Mouse (Mus musculus) liver, embryonic 14.5 days (tissue): ENCODE data around the gene B3galt5. TPM values are rescaled to one million over a fixed set of nuclear protein-coding genes. Genes with fewer than 3 reads are reported as not detected.

Experiments
- ATAC-seq: fragments of 200-750 bp; cut with Nextera tagmentation; 2 replicates; pipeline ENCODE4 v1.8.0; 2017; ENCODE audit warnings: moderate number of reproducible peaks, mild to moderate bottlenecking, moderate library complexity; ENCODE audit not compliant: insufficient read depth
- DNase-seq, 3 experiments: peaks; one replicate each; pipeline ENCODE4 v3.0.0-alpha.2; 2012 to 2013; ENCODE audit warnings: low read depth in 3 of 3, low spot score in 3 of 3
- H3K27ac ChIP-seq: fragments of 300-500 bp; sonication (generic); 2 replicates; pipeline ENCODE4 v1.5.1; 2014; ENCODE audit warnings: moderate library complexity, mild to moderate bottlenecking, control low read depth, inconsistent platforms
- H3K27me3 ChIP-seq: fragments of 300-500 bp; sonication (generic); 2 replicates; pipeline ENCODE4 v1.6.1; 2014; ENCODE audit warnings: mild to moderate bottlenecking, low read length, moderate library complexity; ENCODE audit not compliant: control insufficient read depth, insufficient read depth
- H3K36me3 ChIP-seq: fragments of 300-500 bp; sonication (generic); replicated peaks from 2 replicates; pipeline ENCODE4 v1.6.1; 2014; ENCODE audit warnings: low read depth; ENCODE audit not compliant: control insufficient read depth, insufficient read depth
- H3K4me1 ChIP-seq, 2 experiments: fragments of 200-500 bp in 1 of 2; fragments of 300-500 bp in 1 of 2; sonication (generic) in 1 of 2; replicated peaks; 2 replicates each; pipeline ENCODE4 v1.6.1; 2012 to 2014; ENCODE audit warnings: antibody characterized with exemption in 1 of 2, inconsistent platforms in 1 of 2, low read length in 1 of 2; ENCODE audit not compliant: control insufficient read depth in 2 of 2, insufficient read depth in 2 of 2
- H3K4me2 ChIP-seq: fragments of 300-500 bp; sonication (generic); 2 replicates; pipeline ENCODE4 v1.6.1; 2014; ENCODE audit warnings: low read depth, mild to moderate bottlenecking, control low read depth, moderate library complexity
- H3K4me3 ChIP-seq, 2 experiments: fragments of 200-500 bp in 1 of 2; fragments of 300-500 bp in 1 of 2; sonication (generic) in 1 of 2; 2 replicates each; pipeline ENCODE4 v1.5.1; 2012 to 2014; ENCODE audit warnings: low read depth in 2 of 2, low read length in 2 of 2, mild to moderate bottlenecking in 2 of 2, control low read depth in 1 of 2, inconsistent platforms in 1 of 2, moderate library complexity in 1 of 2; ENCODE audit not compliant: insufficient read depth in 1 of 2
- H3K9ac ChIP-seq: fragments of 300-500 bp; sonication (generic); replicated peaks from 2 replicates; pipeline ENCODE4 v1.6.1; 2014; ENCODE audit warnings: mild to moderate bottlenecking, control low read depth, moderate library complexity
- H3K9me3 ChIP-seq: fragments of 300-500 bp; sonication (generic); 2 replicates; pipeline ENCODE4 v1.6.1; 2016; ENCODE audit warnings: low read length, mixed read lengths; ENCODE audit not compliant: control insufficient read depth
- CTCF ChIP-seq: IDR thresholded peaks from 2 replicates; pipeline ENCODE4 v1.5.1; 2016; ENCODE audit warnings: antibody characterized with exemption, low read depth, control low read depth
- EP300 ChIP-seq: IDR thresholded peaks from 2 replicates; pipeline ENCODE4 v1.6.1; 2016; ENCODE audit warnings: antibody characterized with exemption, low read depth
- WGBS: fragments of 180-500 bp; shearing (Covaris S2); extraction: QIAGEN DNeasy Blood & Tissue Kit; methylation state at CpG from one replicate; pipeline ENCODE4 v1.1.7; 2014; ENCODE audit not compliant: insufficient replicate concordance; 5-methylcytosine and 5-hydroxymethylcytosine counted together
- polyA plus RNA-seq, 2 experiments: library from polyadenylated mRNA; depleted of rRNA in 1 of 2; stranded (reverse) in 1 of 2; unstranded in 1 of 2; fragments of >200 nt; fragmentation: Nextera tagmentation in 1 of 2; extraction: Ambion mirVana in 1 of 2; gene quantifications; 2 replicates each; pipeline versions ENCODE4 v1.2.1 to v1.2.3; 2012 to 2014

B3galt5 gene
- polyA plus RNA-seq, 2 experiments: 0.03 TPM; not detected in 1

GRCm38 (mm10) chr16:96298075-96298474, 62.5 kb downstream of the B3galt5 start:
- Histone ChIP-seq H3K9me3 (no peaks in the 10 kb centered on the region), H3K4me1 (no peaks in the 10 kb centered on the region), H3K27me3 (no peaks in the 10 kb centered on the region), H3K36me3 (no peaks in the 10 kb centered on the region), H3K4me2 (no peak overlapping the region), H3K4me3 (no peak overlapping the region), H3K27ac (no peak overlapping the region), H3K9ac (no peak overlapping the region)
- ATAC-seq (no peak), DNase-seq (no peak)
- TF ChIP-seq EP300 (no peak), CTCF (no peak)

GRCm38 (mm10) chr16:96298574-96298973, 63.0 kb downstream of the B3galt5 start:
- ATAC-seq (no peak), DNase-seq (no peak)
- TF ChIP-seq CTCF: no peak
- no peak for TF ChIP-seq EP300
- H3K27ac ChIP-seq: no peak overlapping the region
- no peaks in the 10 kb centered on the region for H3K9me3 ChIP-seq
- WGBS: 38% methylated on average over 3 of the region's 3 CpGs
- no peak overlapping the region for H3K9ac ChIP-seq
- no peak overlapping the region for H3K4me2 ChIP-seq
- H3K4me1 ChIP-seq: no peaks in the 10 kb centered on the region
- H3K36me3 ChIP-seq: no peaks in the 10 kb centered on the region
- no peaks in the 10 kb centered on the region for H3K27me3 ChIP-seq
- H3K4me3 ChIP-seq: no peak overlapping the region

GRCm38 (mm10) chr16:96303356-96303755, 67.8 kb downstream of the B3galt5 start:
- no peak overlapping the region for H3K4me3 ChIP-seq
- H3K4me2 ChIP-seq: no peak overlapping the region
- 61% methylated on average over 4 of the region's 4 CpGs for WGBS
- no peaks in the 10 kb centered on the region for H3K4me1 ChIP-seq
- H3K27ac ChIP-seq: no peak overlapping the region
- no peak overlapping the region for H3K9ac ChIP-seq
- no peaks in the 10 kb centered on the region for H3K36me3 ChIP-seq
- no peak for TF ChIP-seq EP300
- DNase-seq: no peak
- no peaks in the 10 kb centered on the region for H3K9me3 ChIP-seq
- H3K27me3 ChIP-seq: no peaks in the 10 kb centered on the region
- no peak for ATAC-seq

GRCm38 (mm10) chr16:96304438-96304837, 68.8 kb downstream of the B3galt5 start:
- no peaks in the 10 kb centered on the region for H3K36me3 ChIP-seq
- H3K27me3 ChIP-seq: no peaks in the 10 kb centered on the region
- no peak overlapping the region for H3K27ac ChIP-seq
- DNase-seq: no peak
- H3K9me3 ChIP-seq: no peaks in the 10 kb centered on the region
- no peak for TF ChIP-seq CTCF
- TF ChIP-seq EP300: no peak
- no peak overlapping the region for H3K4me3 ChIP-seq
- H3K4me1 ChIP-seq: no peaks in the 10 kb centered on the region
- no peak overlapping the region for H3K9ac ChIP-seq
- ATAC-seq: no peak
- H3K4me2 ChIP-seq: no peak overlapping the region

GRCm38 (mm10) chr16:96306905-96307304, 71.3 kb downstream of the B3galt5 start:
- H3K9me3 ChIP-seq: no peaks in the 10 kb centered on the region
- no peaks in the 10 kb centered on the region for H3K27me3 ChIP-seq
- no peak for ATAC-seq
- H3K27ac ChIP-seq: no peak overlapping the region
- H3K9ac ChIP-seq: no peak overlapping the region
- no peak overlapping the region for H3K4me2 ChIP-seq
- WGBS: 18% methylated on average over 4 of the region's 4 CpGs
- no peak overlapping the region for H3K4me3 ChIP-seq
- no peaks in the 10 kb centered on the region for H3K4me1 ChIP-seq
- H3K36me3 ChIP-seq: no peaks in the 10 kb centered on the region
- no peak for DNase-seq
- TF ChIP-seq CTCF (no peak), EP300 (no peak)

GRCm38 (mm10) chr16:96317803-96318202, 82.2 kb downstream of the B3galt5 start:
- no peak for ATAC-seq
- Histone ChIP-seq H3K4me2 (no peak overlapping the region), H3K9me3 (no peaks in the 10 kb centered on the region), H3K27ac (no peak overlapping the region), H3K4me1 (no peaks in the 10 kb centered on the region), H3K4me3 (no peak overlapping the region), H3K36me3 (no peaks in the 10 kb centered on the region), H3K27me3 (no peaks in the 10 kb centered on the region), H3K9ac (no peak overlapping the region)
- TF ChIP-seq CTCF (no peak), EP300 (no peak)
- 71% methylated on average over 8 of the region's 8 CpGs for WGBS
- no peak for DNase-seq
